Mouse (Mus musculus): ENCODE results near the gene Tekt2.

DNA sequence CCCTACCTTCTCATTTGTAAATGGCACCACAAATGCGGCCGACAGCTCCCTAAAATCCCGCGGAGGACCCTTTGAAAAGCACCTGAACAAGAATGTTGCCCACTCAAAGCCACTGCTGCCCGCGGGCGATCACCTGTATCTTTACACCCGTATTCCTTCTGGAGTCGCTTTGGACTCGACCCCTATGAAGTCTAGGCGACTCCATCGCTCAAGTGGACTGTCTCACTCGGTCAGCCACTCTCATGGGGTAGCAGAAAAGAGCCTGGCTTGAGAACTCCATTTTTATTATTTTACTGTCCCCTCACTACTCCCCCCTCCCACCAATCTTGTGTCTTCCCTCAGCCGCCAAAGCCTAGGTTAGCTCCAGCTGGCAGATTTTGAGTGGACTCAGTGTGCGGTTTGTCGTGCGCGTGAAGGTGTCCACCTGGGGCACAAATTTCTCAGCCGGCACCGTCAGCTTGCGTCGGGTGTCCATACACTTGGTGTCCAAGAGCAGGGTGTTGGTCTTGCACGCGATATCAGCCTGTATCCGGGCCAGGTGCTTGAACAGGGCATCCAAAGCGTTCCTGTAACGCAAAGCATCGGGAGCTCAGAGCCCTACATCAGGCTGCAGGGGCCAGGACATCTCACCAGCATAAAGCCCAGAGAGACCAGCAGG is 3.5 kb downstream of the Tekt2 start:
- TF ChIP-seq POLR2A (IDR thresholded peaks at IDR 0.05; ENCODE audit: low read depth, low read length) (no peak), CTCF (IDR thresholded peaks at IDR 0.05; ENCODE audit: borderline replicate concordance, insufficient read depth, low read length) (no peak)
